Mouse (Mus musculus) heart, embryonic 15.5 days (tissue): ENCODE results near the gene Fignl2. TPM values are rescaled to one million over a fixed set of nuclear protein-coding genes. Genes with fewer than 3 reads are reported as not detected.

Experiments
- ATAC-seq: fragments of 200-750 bp; cut with Nextera tagmentation; replicated peaks from 2 replicates; pipeline ENCODE4 v1.8.0; 2017; ENCODE audit warnings: low read depth, moderate TSS enrichment; ENCODE audit not compliant: insufficient number of reproducible peaks, insufficient read depth, low FRiP score
- H3K27ac ChIP-seq: fragments of 300-500 bp; sonication (generic); 2 replicates; pipeline ENCODE4 v1.5.1; 2015; ENCODE audit warnings: mild to moderate bottlenecking, inconsistent platforms
- H3K27me3 ChIP-seq: fragments of 300-500 bp; sonication (generic); 2 replicates; pipeline ENCODE4 v1.6.1; 2015; ENCODE audit warnings: inconsistent platforms
- H3K36me3 ChIP-seq: fragments of 300-500 bp; sonication (generic); 2 replicates; pipeline ENCODE4 v1.6.1; 2015; ENCODE audit warnings: mild to moderate bottlenecking, inconsistent platforms
- H3K4me1 ChIP-seq: fragments of 300-500 bp; sonication (generic); replicated peaks from 2 replicates; pipeline ENCODE4 v1.6.1; 2015; ENCODE audit warnings: inconsistent platforms
- H3K4me2 ChIP-seq: fragments of 300-500 bp; sonication (generic); 2 replicates; pipeline ENCODE4 v1.6.1; 2015; ENCODE audit warnings: inconsistent platforms, mild to moderate bottlenecking, moderate library complexity
- H3K4me3 ChIP-seq: fragments of 300-500 bp; sonication (generic); 2 replicates; pipeline ENCODE4 v1.5.1; 2015; ENCODE audit warnings: mild to moderate bottlenecking, inconsistent platforms
- H3K9ac ChIP-seq: fragments of 300-500 bp; sonication (generic); 2 replicates; pipeline ENCODE4 v1.6.1; 2015; ENCODE audit warnings: mild to moderate bottlenecking, inconsistent platforms
- H3K9me3 ChIP-seq: fragments of 300-500 bp; sonication (generic); replicated peaks from 2 replicates; pipeline ENCODE4 v1.6.1; 2016; ENCODE audit warnings: inconsistent platforms
- WGBS: fragments of 180-500 bp; shearing (Covaris S2); methylation state at CpG from one replicate; pipeline ENCODE4 v1.1.7; 2015; ENCODE audit warnings: mixed read lengths; 5-methylcytosine and 5-hydroxymethylcytosine counted together
- polyA plus RNA-seq: library from polyadenylated mRNA; unstranded; fragments of >200 nt; fragmentation: Nextera tagmentation; extraction: Ambion mirVana; gene quantifications from 2 replicates; pipeline ENCODE4 v1.2.1, GENCODE M21; 2015

Gene Fignl2
- polyA plus RNA-seq, 1 experiment from 2014 or later, result 0.03 TPM

GRCm38 (mm10) chr15:101005717-101006116 is 72.7 kb downstream of the Fignl2 start:
- Histone ChIP-seq H3K27me3 (peaks cover 24% of the 10 kb centered on the region), H3K36me3 (no peaks in the 10 kb centered on the region), H3K4me3 (no peak overlapping the region), H3K9ac (no peak overlapping the region), H3K9me3 (no peaks in the 10 kb centered on the region), H3K4me1 (peaks cover 6% of the 10 kb centered on the region), H3K4me2 (no peak overlapping the region), H3K27ac (no peak overlapping the region)
- no peak for ATAC-seq
- 83% methylated on average over 8 of the region's 8 CpGs for WGBS

- 64% methylated on average over 3 of the region's 3 CpGs for WGBS
- no peak overlapping the region for H3K9ac ChIP-seq
- H3K9me3 ChIP-seq, result no peaks in the 10 kb centered on the region
- H3K36me3 ChIP-seq, result no peaks in the 10 kb centered on the region
- no peak overlapping the region for H3K4me3 ChIP-seq
- peaks cover 6% of the 10 kb centered on the region for H3K4me1 ChIP-seq
- H3K27me3 ChIP-seq, result peaks cover 24% of the 10 kb centered on the region
- H3K4me2 ChIP-seq, result no peak overlapping the region
- no peak for ATAC-seq
- no peak overlapping the region for H3K27ac ChIP-seq
Measured at GRCm38 (mm10) chr15:101004538-101004937, 73.8 kb downstream of the Fignl2 start.

- H3K36me3 ChIP-seq, result no peaks in the 10 kb centered on the region
- 87% methylated on average over 3 of the region's 3 CpGs for WGBS
- H3K27me3 ChIP-seq, result peaks cover 21% of the 10 kb centered on the region
- no peak for ATAC-seq
- H3K4me3 ChIP-seq, result no peak overlapping the region
- no peak overlapping the region for H3K4me2 ChIP-seq
- H3K27ac ChIP-seq, result no peak overlapping the region
- no peaks in the 10 kb centered on the region for H3K9me3 ChIP-seq
- peaks cover 6% of the 10 kb centered on the region for H3K4me1 ChIP-seq
- no peak overlapping the region for H3K9ac ChIP-seq
Measured at GRCm38 (mm10) chr15:101002466-101002865, 75.9 kb downstream of the Fignl2 start.

- peaks cover 16% of the 10 kb centered on the region; the same call in 1 of the 2 replicates for H3K27me3 ChIP-seq
- ATAC-seq, result no peak
- H3K4me1 ChIP-seq, result peaks cover 1% of the 10 kb centered on the region; the same call in 1 of the 2 replicates
- H3K4me3 ChIP-seq, result no peak overlapping the region
- H3K9me3 ChIP-seq, result no peaks in the 10 kb centered on the region
- WGBS, result 84% methylated on average over 1 of the region's 1 CpGs
- no peak overlapping the region for H3K4me2 ChIP-seq
- H3K36me3 ChIP-seq, result no peaks in the 10 kb centered on the region
- H3K9ac ChIP-seq, result no peak overlapping the region
- H3K27ac ChIP-seq, result no peak overlapping the region
Measured at GRCm38 (mm10) chr15:101001685-101002084, 76.7 kb downstream of the Fignl2 start.

Other genes with a start within 250 kb of the Fignl2 start
- gene Scn8a, start 208.7 kb downstream of the Fignl2 start, polyA plus RNA-seq, result 0.28 and 0.82 TPM in 2 replicates
- not detected in 2 replicates for gene Gm47841, start 31.2 kb downstream of the Fignl2 start, polyA plus RNA-seq
- not detected in 2 replicates for gene Ankrd33, start 37.2 kb upstream of the Fignl2 start, polyA plus RNA-seq
- 13.1 and 17.1 TPM in 2 replicates for gene Acvrl1, start 50.0 kb upstream of the Fignl2 start, polyA plus RNA-seq
- gene Acvr1b, start 95.5 kb upstream of the Fignl2 start, polyA plus RNA-seq, result 5.8 and 6.9 TPM in 2 replicates
- gene Grasp, start 145.6 kb upstream of the Fignl2 start, polyA plus RNA-seq, result 3.3 and 5.0 TPM in 2 replicates
- gene Nr4a1, start 175.7 kb upstream of the Fignl2 start, polyA plus RNA-seq, result 10.6 and 12.5 TPM in 2 replicates
- gene Atg101, start 205.7 kb upstream of the Fignl2 start, polyA plus RNA-seq, result 52.0 and 59.9 TPM in 2 replicates
- 3.1 and 4.8 TPM in 2 replicates for gene 6030408B16Rik, start 214.6 kb upstream of the Fignl2 start, polyA plus RNA-seq